Mouse (Mus musculus) hindbrain, postnatal 0 days (tissue): Measurements from ENCODE around the gene Lman1l. TPM values are rescaled to one million over a fixed set of nuclear protein-coding genes. Genes with fewer than 3 reads are reported as not detected.
A peak's percentile ranks its signal among the peaks of the same experiment; 100 is the strongest.

Experiments
- ATAC-seq: fragments of 200-750 bp; cut with Nextera tagmentation; 2 replicates; pipeline ENCODE4 v1.8.0; 2017; ENCODE audit warnings: mild to moderate bottlenecking, moderate TSS enrichment, moderate library complexity
- DNase-seq: peaks from one replicate; pipeline ENCODE4 v3.0.0-alpha.2; 2015; ENCODE audit warnings: low spot score
- H3K27ac ChIP-seq: fragments of 300-500 bp; sonication (generic); 2 replicates; pipeline ENCODE4 v1.5.1; 2014; ENCODE audit warnings: mild to moderate bottlenecking
- H3K27me3 ChIP-seq: fragments of 300-500 bp; sonication (generic); 2 replicates; pipeline ENCODE4 v1.6.1; 2014; ENCODE audit warnings: low read length, mixed read lengths; ENCODE audit not compliant: insufficient read depth
- H3K36me3 ChIP-seq: fragments of 300-500 bp; sonication (generic); 2 replicates; pipeline ENCODE4 v1.6.1; 2014; ENCODE audit warnings: low read length, mixed read lengths; ENCODE audit not compliant: insufficient read depth
- H3K4me1 ChIP-seq: fragments of 300-500 bp; sonication (generic); 2 replicates; pipeline ENCODE4 v1.6.1; 2014; ENCODE audit warnings: antibody characterized with exemption, low read length, mixed read lengths; ENCODE audit not compliant: insufficient read depth
- H3K4me2 ChIP-seq: fragments of 300-500 bp; sonication (generic); 2 replicates; pipeline ENCODE4 v1.6.1; 2014; ENCODE audit warnings: low read depth, mild to moderate bottlenecking, low read length, moderate library complexity, mixed read lengths
- H3K4me3 ChIP-seq: fragments of 300-500 bp; sonication (generic); 2 replicates; pipeline ENCODE4 v1.5.1; 2014; ENCODE audit warnings: low read length
- H3K9ac ChIP-seq: fragments of 300-500 bp; sonication (generic); replicated peaks from 2 replicates; pipeline ENCODE4 v1.6.1; 2014; ENCODE audit warnings: mild to moderate bottlenecking, low read length, moderate library complexity, mixed read lengths
- H3K9me3 ChIP-seq: fragments of 300-500 bp; sonication (generic); 2 replicates; pipeline ENCODE4 v1.6.1; 2016; ENCODE audit warnings: low read length, mixed read lengths
- CTCF ChIP-seq: IDR thresholded peaks from 2 replicates; pipeline ENCODE4 v1.5.1; 2016; ENCODE audit warnings: antibody characterized with exemption, control low read depth, low read depth
- WGBS: fragments of 180-500 bp; shearing (Covaris S2); extraction: QIAGEN DNeasy Blood & Tissue Kit; methylation state at CpG from one replicate; pipeline ENCODE4 v1.1.7; 2014; 5-methylcytosine and 5-hydroxymethylcytosine counted together
- polyA plus RNA-seq: library from polyadenylated mRNA; unstranded; fragments of >200 nt; fragmentation: Nextera tagmentation; extraction: Ambion mirVana; gene quantifications from 2 replicates; pipeline ENCODE4 v1.2.1, GENCODE M21; 2015
- total RNA-seq: library from RNA; depleted of rRNA; stranded (reverse); fragments of >200 nt; gene quantifications from 2 replicates; pipeline ENCODE4 v1.2.3, GENCODE M21; 2014

Gene Lman1l
- total and polyA plus RNA-seq, 2 experiments from 2014 or later: not detected

DNA sequence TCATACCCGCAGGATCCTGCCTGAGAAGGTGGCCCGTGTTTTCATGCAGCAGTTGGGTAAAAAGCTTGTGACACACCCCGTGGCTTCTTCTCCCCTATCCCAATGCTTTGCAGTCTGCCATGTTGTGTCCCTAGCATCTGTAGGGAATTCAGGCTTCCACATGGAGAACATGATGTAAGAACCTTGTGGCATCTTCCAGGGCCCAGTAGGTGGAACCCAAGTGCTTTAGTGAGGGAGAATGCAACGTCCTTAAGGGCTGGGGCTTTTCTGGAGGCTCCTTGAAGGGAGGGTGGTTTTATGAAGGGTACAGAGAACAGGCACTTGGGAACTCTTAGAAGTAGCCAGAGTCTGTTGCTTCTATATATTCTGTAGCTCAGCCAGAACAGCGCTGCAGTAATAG is 29.8 kb downstream of the Lman1l start:
- 45% methylated on average over 5 of the region's 5 CpGs for WGBS
- DNase-seq (peak; percentile 44), ATAC-seq (no peak)
- Histone ChIP-seq H3K4me3 (no peak overlapping the region), H3K9me3 (no peaks in the 10 kb centered on the region), H3K27me3 (no peaks in the 10 kb centered on the region), H3K4me1 (peaks cover 7% of the 10 kb centered on the region; the same call in 1 of the 2 replicates), H3K9ac (no peak overlapping the region; the same call in 1 of the 2 replicates), H3K27ac (no peak overlapping the region), H3K4me2 (peak overlapping the region; percentile 94), H3K36me3 (peaks cover 29% of the 10 kb centered on the region; the same call in 1 of the 2 replicates)
- peak; percentile 64 for TF ChIP-seq CTCF

- Histone ChIP-seq H3K27ac (peak within 1 kb of the TSS; percentile 80), H3K27me3 (no peaks in the 10 kb centered on the region), H3K4me3 (peak within 1 kb of the TSS; percentile 76), H3K9ac (peak within 1 kb of the TSS; percentile 80), H3K36me3 (peaks cover 19% of the 10 kb centered on the region; the same call in 1 of the 2 replicates), H3K4me1 (peaks cover 7% of the 10 kb centered on the region; the same call in 1 of the 2 replicates), H3K4me2 (peak within 1 kb of the TSS; percentile 94), H3K9me3 (no peaks in the 10 kb centered on the region)
- ATAC-seq (peak; percentile 77), DNase-seq (peak; percentile 82)
- WGBS: under 1% methylated on average over 58 of the region's 58 CpGs
- peak; percentile 36 for TF ChIP-seq CTCF
Observed at GRCm38 (mm10) chr9:57589224-57590126, 31.1 kb downstream of the Lman1l start, which contains the start of gene Ulk3. TSS of gene Ulk3 (plus strand) at chr9:57589452.

DNA sequence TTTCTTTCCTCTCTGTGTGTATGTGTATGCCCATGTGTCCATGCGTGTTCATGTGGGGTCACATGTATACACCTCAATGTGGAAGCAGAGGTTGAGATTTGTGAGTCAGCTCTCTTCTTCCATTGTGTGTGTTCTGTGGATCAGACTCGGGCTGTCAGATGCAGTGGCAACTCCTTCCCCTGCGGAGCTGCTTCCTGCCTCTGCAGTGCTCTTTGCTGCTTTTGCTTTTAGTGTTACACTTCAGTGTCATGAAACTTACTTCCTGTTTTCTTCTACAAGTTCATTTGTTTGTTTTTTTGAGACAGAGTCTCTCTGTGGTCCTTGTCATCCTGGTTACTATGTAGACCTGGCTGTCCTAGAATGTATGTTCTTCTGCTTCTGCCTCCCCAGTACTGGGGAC is 35.6 kb downstream of the Lman1l start:
- Histone ChIP-seq H3K4me1 (peaks cover 3% of the 10 kb centered on the region; the same call in 1 of the 2 replicates), H3K4me3 (no peak overlapping the region), H3K36me3 (peaks cover 53% of the 10 kb centered on the region), H3K27me3 (no peaks in the 10 kb centered on the region), H3K9ac (no peak overlapping the region), H3K9me3 (no peaks in the 10 kb centered on the region), H3K27ac (no peak overlapping the region), H3K4me2 (no peak overlapping the region)
- no peak for ATAC-seq
- DNase-seq: no peak
- 82% methylated on average over 3 of the region's 3 CpGs for WGBS
- TF ChIP-seq CTCF: no peak

DNA sequence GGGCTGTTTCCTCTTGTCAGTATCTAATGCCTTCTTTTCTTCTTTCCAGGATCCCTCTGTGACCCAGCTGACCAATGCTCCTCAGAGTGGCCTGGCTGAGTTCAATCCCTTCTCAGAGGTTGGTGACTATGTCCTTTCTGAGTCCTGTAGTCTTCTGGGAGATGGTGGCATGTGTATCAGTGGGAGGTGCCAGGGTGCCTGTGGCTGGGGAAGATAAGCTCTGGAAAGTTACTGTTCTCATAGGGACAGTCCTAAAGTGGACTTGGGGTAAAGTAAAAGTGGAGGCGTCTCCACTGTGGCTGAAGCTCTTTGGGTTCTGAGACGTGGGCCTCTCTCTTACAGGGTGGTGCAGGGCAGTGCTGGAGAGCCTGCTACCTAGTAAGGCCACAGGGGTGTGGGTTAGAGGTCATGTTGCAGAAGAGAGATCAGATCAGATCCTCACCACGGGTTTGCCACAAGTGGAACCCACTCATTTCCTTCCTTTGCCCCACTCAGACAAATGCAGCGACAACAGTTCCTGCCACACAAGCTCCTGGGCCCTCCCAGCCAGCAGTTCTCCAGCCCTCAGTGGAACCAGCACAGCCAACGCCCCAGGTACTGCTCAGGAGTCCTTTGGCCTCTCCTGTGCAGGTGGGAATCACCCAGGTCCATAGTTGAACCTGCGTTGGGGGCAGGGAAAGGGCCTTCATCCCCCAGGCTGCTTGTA is 43.3 kb downstream of the Lman1l start:
- no peak overlapping the region for H3K4me2 ChIP-seq
- TF ChIP-seq CTCF: no peak
- H3K9me3 ChIP-seq: no peaks in the 10 kb centered on the region
- H3K9ac ChIP-seq: no peak overlapping the region
- H3K27me3 ChIP-seq: no peaks in the 10 kb centered on the region
- ATAC-seq: no peak
- H3K4me1 ChIP-seq: no peaks in the 10 kb centered on the region
- H3K36me3 ChIP-seq: peaks cover 51% of the 10 kb centered on the region
- no peak for DNase-seq
- WGBS: 84% methylated on average over 6 of the region's 6 CpGs
- H3K4me3 ChIP-seq: no peak overlapping the region
- no peak overlapping the region for H3K27ac ChIP-seq

DNA sequence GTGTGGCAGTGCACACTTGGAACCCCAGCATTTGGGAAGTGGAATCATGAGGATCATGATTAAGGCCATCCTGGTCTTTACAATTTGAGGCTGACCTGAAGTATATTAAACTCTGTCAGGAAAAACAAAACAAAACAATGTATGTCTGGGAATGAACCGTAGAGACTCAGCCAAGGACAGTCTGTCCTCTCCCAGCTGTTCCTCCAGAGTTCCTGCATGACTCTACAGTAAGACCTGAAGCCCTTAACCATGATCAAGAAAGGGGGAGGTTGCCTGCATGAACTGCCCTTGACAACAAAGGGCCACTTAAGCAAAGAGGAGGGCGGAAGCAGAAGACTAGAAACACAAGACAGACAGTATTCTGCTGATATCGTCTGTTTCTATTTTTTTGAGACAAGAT is 45.0 kb downstream of the Lman1l start:
- no peak overlapping the region for H3K27ac ChIP-seq

GRCm38 (mm10) chr9:57574397-57574796 is 46.2 kb downstream of the Lman1l start:
- Histone ChIP-seq H3K27ac (no peak overlapping the region), H3K36me3 (peaks cover 27% of the 10 kb centered on the region), H3K4me2 (no peak overlapping the region), H3K9me3 (no peaks in the 10 kb centered on the region), H3K4me3 (no peak overlapping the region), H3K9ac (no peak overlapping the region), H3K27me3 (no peaks in the 10 kb centered on the region), H3K4me1 (no peaks in the 10 kb centered on the region)
- no peak for ATAC-seq
- no peak for DNase-seq
- no peak for TF ChIP-seq CTCF

More for the DNA sequence above, 45.0 kb downstream of the Lman1l start:
- no peak overlapping the region for H3K9ac ChIP-seq
- no peaks in the 10 kb centered on the region for H3K4me1 ChIP-seq
- ATAC-seq: no peak
- H3K36me3 ChIP-seq: peaks cover 38% of the 10 kb centered on the region
- TF ChIP-seq CTCF: no peak
- H3K4me3 ChIP-seq: no peak overlapping the region
- WGBS: 85% methylated on average over 3 of the region's 3 CpGs
- no peak overlapping the region for H3K4me2 ChIP-seq
- DNase-seq: no peak
- no peaks in the 10 kb centered on the region for H3K9me3 ChIP-seq
- H3K27me3 ChIP-seq: no peaks in the 10 kb centered on the region
